Mouse (Mus musculus) thymus, postnatal 14 days (tissue): Measurements from ENCODE around the gene Tmem170b.
"Not testable (repeated sequence)": the region's sequence is repeated elsewhere in the genome, so short reads cannot be mapped to it uniquely, and the experiment has no call there.

ENCODE experiments used
- DNase-seq: peaks from one replicate; pipeline ENCODE4 v3.0.0; 2021

Tmem170b gene

DNA sequence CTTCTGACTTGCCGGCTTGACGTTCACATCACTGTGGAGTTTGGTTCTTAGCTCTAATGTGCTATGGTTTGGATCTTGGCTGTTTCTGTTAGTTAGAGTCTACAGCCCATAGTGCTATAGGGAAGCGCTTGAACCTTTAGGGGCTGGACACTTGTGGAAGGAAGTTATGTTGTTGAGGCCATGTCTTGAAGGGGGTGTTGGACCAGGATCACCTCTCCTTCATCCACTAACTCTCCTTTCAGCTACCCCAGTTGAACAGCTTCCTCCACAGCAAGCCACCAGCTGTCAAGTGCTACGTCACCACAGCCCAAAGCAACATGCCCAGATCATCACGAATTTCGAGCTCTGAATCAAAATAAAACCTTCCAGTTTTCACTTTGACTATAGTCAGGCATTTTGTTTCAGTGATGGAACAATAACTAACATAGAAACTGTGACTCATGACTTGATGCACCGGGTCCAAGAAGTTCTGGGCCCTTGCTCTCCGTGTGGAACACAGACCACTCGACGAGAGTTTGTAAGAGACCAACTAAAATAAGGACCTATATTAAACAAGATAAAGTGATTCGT, 65.5 kb downstream of the Tmem170b start:
- no peak for DNase-seq

DNA sequence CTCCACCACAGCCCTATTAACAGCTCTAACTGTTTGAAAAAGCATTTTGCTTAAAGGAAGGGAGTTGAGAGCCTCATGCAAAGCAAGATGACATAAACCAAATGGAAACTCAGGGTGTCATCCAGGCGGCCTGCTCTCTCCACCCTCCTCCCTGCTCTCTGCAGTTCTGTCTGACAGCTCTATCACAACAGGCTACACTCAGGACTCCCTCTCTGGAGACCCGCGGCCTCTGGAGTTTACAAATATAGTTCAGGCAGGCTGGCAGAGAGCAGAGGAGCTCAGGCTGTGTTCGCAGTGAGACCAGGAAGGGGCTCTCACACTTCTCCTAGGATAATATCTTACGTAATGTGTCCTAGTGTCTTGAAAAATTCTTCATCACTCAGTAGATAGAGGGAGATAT, 67.2 kb downstream of the Tmem170b start:
- not testable (repeated sequence) for DNase-seq

DNA sequence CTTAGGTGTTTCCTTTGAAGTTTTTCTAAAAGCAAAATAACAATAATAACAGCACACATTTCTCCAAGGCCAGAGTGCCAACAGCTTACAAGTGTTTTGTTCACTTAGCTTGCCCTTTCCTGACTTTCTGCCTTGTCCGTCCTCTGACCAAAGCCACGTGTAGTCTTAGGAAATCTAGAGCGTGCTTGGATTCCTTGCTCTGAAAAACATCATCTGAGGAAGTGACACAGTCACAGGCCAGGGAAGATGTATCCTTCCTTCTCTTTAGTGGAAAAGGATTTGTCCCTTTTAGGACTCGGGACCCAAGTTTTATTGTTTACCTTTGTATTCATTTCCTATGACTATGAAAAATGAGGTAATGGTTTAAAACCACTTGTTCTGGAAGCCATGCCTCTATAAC, 67.8 kb downstream of the Tmem170b start:
- DNase-seq, result no peak

DNA sequence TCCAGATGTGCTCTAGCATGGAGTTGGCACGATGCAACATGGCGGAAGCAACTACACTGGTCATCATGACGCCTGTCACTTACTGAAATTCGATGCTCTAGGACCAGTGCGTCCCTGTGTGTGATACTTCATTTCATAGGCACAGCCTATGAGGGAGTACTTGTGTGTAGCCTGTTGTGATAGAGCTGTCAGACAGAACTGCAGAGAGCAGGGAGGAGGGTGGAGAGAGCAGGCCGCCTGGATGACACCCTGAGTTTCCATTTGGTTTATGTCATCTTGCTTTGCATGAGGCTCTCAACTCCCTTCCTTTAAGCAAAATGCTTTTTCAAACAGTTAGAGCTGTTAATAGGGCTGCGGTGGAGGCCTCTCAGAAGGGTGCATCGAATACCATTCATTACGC, 68.9 kb downstream of the Tmem170b start:
- not testable (repeated sequence) for DNase-seq

DNA sequence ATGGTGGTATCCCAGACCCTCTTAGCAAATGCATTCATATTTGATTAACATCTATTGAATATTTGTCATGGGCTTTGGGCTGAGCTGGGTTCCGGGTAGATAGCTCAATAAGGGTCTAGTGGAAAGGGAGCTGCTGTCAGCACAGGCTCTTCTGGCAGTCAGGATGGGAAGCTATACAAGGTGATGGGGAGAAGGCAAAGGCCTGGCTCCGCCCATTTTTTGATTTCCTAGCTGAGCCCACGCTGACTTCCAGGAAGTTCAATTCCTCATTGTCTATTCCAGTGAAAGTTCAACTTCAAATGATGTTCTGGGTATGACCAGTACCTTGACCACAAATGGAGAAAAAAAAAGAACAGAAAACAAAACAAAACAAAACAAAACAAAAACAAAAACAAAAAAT, 69.8 kb downstream of the Tmem170b start:
- no peak for DNase-seq

DNA sequence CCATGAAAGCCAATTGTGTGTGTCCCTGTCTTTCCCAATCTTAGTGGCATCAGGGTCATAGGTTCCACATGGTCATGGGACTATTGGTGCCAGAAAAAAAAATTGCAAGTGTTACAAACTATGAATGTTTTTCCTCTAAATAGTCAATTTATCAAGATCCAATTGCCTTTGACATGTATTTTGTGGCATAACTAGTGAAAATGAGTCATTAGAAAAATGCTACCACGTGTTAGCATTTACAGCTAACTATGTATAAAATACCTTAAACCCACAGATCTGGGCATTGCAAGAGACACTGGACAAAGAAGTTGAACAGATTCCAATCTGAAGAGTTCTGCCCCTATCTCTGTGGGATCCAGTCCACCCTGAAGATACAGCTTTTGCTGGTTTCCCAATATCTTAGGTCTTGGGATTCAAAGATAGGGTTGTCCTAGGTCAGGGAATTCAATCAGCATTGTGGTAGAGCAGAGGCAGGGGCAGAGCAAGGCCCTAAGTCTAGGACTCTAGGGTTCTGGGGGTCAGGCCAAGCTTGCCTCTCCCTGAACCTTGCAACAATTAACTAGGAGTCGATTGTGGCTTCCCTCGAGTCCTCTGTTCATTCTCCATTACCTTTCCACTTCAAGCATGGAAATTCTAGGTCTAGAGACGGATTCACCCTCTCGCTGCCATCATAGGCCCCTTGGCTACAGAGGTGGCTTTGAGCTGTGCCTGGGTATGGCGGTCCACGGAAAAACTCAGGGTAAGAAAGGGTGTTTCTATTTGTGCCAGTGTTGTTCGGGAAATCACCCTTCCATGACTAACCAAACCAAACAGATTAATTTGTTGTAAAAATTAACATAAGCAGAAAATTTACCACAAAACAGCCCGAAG, 70.5 kb downstream of the Tmem170b start:
- no peak for DNase-seq

DNA sequence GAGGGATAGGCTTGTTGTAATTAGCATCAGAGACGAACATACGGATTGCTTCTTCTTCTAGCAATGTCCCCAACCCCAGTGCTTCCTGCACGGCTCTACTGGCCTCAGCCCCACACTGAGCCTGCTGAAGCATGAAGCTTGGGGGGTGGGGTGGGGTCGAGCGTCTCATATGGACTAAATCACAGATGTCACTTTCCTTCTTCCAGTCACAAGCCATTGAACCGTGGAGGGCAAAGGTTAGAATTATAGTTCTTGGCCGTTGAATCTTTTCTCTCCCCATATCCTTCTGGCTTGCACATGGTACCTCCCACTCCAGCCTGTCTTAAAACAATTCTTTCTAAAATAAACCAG, 71.1 kb downstream of the Tmem170b start:
- DNase-seq, result no peak

DNA sequence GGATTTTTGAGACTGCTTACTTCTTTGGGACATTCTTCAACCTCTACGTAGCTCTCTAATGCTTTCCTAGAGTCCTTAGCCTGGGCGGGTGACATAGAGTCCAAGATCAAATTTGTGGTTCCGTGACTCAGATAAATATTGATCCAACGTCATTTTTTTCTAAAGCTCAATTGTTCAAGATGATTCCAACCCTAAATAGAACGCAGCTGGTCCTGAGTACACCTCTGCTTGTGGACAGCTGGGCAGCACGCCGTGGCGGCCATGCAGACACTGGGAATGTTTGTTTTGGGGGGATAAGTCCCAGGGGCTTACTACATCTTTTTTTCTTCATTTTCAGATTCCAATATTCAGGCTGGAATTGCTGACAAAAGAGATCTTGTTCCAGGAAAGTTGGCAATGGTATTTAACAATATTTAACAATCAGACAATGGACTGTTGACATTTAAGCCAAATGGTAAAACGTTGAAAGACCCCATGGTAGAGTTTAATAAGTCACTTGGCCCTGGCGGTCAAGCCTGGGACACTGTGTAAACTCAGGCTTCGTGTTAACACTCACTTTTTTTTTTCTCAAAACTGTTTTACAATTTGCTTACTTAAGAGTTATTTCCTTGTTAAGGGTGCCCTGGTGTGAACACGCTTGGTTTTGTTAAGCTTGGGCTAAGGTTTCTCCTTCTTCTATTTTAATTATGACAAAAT, 75.3 kb downstream of the Tmem170b start:
- no peak for DNase-seq

DNA sequence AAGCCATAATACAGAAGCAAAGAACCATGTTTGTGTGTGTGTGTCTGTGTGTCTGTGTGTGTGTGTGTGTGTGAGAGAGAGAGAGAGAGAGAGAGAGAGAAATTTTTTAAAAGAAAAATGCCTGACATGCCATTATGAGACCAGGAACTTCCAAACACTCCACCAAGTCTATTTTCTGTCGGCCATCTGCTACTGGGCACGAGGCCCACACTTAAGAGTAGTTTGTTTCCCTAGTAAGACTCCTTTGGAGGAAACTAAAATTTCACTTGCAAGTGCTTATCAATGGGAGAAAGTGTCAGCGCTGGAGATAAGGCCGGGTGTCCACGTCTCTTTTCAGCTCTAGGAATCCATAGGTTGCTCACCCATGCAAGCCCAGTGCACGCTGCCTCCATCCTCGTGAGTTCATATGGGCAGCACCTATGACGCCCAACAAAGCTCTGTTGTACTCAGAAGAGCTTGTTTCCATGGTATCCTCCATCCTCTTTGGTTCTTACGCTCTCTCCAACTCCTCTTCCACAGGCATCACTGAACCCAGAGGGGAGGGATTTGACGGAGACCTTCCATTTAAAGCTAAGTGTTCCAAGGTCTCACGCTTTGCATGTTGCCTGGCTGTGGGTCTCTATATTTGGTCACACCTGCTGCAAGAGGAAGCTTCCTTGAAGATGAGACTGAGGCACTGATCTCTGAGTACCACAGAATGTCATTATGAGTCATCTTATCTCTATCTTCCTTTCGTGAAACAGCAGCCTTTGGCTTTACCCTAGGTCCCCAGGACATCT, 76.8 kb downstream of the Tmem170b start:
- DNase-seq, result no peak

DNA sequence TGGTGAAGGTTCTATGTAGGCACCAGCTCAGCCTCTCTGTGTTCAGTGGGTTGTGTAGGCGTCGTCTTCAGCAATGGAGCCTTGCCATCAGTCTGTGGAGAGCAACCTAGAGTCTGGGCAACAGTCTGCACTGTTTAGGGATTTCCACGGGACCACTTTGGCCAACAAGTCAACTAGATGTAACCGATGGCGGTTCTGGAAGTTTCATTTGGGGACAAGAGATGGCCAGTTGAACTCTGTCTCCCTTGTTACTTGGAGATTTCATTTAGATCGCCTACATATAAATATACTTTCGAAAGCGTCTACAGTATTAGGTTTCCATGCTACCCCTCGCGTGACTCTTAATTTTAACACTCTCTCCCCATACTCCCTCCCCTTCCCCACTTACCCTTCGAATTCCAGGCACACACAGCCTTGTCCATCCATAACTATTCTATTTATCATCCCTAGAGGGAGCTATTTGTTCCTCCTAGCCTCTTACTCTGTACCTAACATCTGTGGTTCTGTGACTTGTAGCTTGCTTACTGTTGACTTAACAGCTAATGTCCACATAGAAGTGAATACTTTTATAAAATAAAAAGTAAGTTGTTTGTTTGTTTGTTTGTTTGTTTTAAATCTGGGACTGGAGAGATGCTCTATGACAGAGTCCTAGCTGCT, 77.8 kb downstream of the Tmem170b start:
- DNase-seq, result no peak

DNA sequence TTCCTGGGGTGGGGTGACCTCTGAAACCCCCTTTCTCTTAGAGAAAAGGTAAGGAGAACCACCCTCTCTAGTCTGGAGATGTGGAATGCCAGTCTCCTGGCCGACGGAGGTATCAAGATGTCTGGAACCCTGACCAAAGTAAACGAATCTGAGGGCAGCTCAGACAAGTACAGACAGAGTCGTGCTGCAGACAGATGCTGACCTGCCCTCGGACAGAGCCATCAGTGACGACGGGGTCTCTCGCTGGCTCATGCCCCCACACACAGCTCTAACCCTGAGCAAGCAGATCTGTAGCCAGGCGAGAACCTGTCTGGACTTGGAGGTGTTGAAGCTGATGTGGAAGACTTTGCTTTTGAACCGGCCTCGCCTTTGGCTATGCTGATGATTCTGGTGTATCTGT, 79.8 kb downstream of the Tmem170b start:
- no peak for DNase-seq

DNA sequence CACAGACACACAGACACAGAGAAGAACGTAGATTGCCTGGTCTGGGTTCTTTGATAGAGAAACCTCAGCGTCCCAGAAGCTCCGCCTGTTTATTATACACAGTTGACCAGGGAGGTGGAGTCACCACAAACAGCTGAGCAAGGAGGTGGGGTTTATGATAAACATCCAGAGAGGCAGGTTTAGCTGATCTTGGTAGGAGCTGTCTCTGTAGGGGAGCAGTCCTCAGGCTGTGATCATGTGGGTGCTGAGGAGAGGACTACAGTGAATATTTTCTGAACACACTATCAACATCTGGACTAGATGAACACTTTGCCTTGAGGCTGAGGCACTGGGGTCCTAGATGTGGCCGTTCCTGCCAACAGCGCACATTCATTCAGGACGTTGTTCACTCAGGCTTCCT, 83.3 kb downstream of the Tmem170b start:
- DNase-seq, result no peak

DNA sequence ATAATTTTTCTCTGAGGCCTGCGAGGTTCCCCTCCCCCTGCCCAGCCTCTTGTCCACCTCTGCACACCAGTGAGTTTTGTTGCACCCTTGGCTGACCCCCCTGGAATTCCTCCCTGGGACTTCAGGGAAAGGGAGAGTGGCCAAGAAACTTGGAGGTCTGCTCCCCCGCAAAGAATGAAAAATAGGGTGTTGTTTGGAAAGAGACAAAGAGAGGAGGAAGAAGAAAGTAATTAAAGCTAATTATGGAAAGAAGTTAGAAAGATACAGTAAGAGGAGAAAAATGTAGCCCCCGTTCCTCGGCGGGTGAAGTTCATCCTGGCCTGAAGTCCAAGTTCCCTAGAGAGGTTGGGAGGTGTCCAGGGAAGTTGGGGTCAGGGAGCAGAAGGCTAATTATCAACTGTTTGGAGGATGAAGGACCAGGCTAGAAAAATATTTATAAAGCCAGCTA, 83.9 kb downstream of the Tmem170b start:
- no peak for DNase-seq
